Mouse (Mus musculus) neural tube, embryonic 11.5 days (tissue): ENCODE data around the gene Tmeff1. TPM values are rescaled to one million over a fixed set of nuclear protein-coding genes. Genes with fewer than 3 reads are reported as not detected.

Source experiments
- ATAC-seq: fragments of 200-750 bp; cut with Nextera tagmentation; 2 replicates; pipeline ENCODE4 v1.8.0; 2017; ENCODE audit warnings: moderate number of reproducible peaks, mild to moderate bottlenecking, moderate TSS enrichment, moderate library complexity; ENCODE audit not compliant: insufficient read depth, low FRiP score, low TSS enrichment
- DNase-seq: peaks from one replicate; pipeline ENCODE4 v3.0.0-alpha.2; 2015; ENCODE audit warnings: low spot score
- H3K27ac ChIP-seq: fragments of 300-500 bp; sonication (generic); 2 replicates; pipeline ENCODE4 v1.5.1; 2014; ENCODE audit warnings: low read depth, mild to moderate bottlenecking, low read length
- H3K27me3 ChIP-seq: fragments of 300-500 bp; sonication (generic); 2 replicates; pipeline ENCODE4 v1.6.1; 2014; ENCODE audit warnings: mild to moderate bottlenecking, low read length, mixed read lengths; ENCODE audit not compliant: control insufficient read depth, insufficient read depth
- H3K36me3 ChIP-seq: fragments of 300-500 bp; sonication (generic); 2 replicates; pipeline ENCODE4 v1.6.1; 2014; ENCODE audit warnings: mild to moderate bottlenecking, low read length, moderate library complexity, mixed read lengths; ENCODE audit not compliant: control insufficient read depth, insufficient read depth
- H3K4me1 ChIP-seq: fragments of 300-500 bp; sonication (generic); 2 replicates; pipeline ENCODE4 v1.6.1; 2014; ENCODE audit warnings: low read length, mixed read lengths; ENCODE audit not compliant: control insufficient read depth, insufficient read depth
- H3K4me2 ChIP-seq: fragments of 300-500 bp; sonication (generic); 2 replicates; pipeline ENCODE4 v1.6.1; 2014; ENCODE audit warnings: low read depth, mild to moderate bottlenecking, moderate library complexity
- H3K4me3 ChIP-seq: fragments of 300-500 bp; sonication (generic); 2 replicates; pipeline ENCODE4 v1.5.1; 2014; ENCODE audit warnings: low read depth, low read length
- H3K9ac ChIP-seq: fragments of 300-500 bp; sonication (generic); 2 replicates; pipeline ENCODE4 v1.6.1; 2014; ENCODE audit warnings: mild to moderate bottlenecking, low read length
- H3K9me3 ChIP-seq: fragments of 300-500 bp; sonication (generic); 2 replicates; pipeline ENCODE4 v1.6.1; 2016; ENCODE audit warnings: low read length; ENCODE audit not compliant: control insufficient read depth
- WGBS: fragments of 180-500 bp; shearing (Covaris S2); extraction: QIAGEN DNeasy Blood & Tissue Kit; methylation state at CpG from one replicate; pipeline ENCODE4 v1.1.7; 2014; 5-methylcytosine and 5-hydroxymethylcytosine counted together
- polyA plus RNA-seq: library from polyadenylated mRNA; unstranded; fragments of >200 nt; fragmentation: Nextera tagmentation; extraction: Ambion mirVana; gene quantifications from 2 replicates; pipeline ENCODE4 v1.2.1, GENCODE M21; 2014

Tmeff1 gene
- 252 and 261 TPM in 2 replicates for polyA plus RNA-seq

- peak within 1 kb of the TSS; percentile 61 for H3K4me2 ChIP-seq
- WGBS = under 1% methylated on average over 33 of the region's 64 CpGs
- peak within 1 kb of the TSS; percentile 96 for H3K4me3 ChIP-seq
- ATAC-seq (peak; percentile 88), DNase-seq (peak; percentile 88)
- no peaks in the 10 kb centered on the region for H3K9me3 ChIP-seq
- peak within 1 kb of the TSS; percentile 98 for H3K27ac ChIP-seq
- no peaks in the 10 kb centered on the region for H3K27me3 ChIP-seq
- H3K9ac ChIP-seq = peak within 1 kb of the TSS; percentile 99
- no peaks in the 10 kb centered on the region for H3K36me3 ChIP-seq
- H3K4me1 ChIP-seq = no peaks in the 10 kb centered on the region
Observed at GRCm38 (mm10) chr4:48584421-48585240, at the start of gene Tmeff1. Tmeff1 (plus strand) TSS chr4:48585174.

GRCm38 (mm10) chr4:48536275-48536674 lies 48.7 kb upstream of the Tmeff1 start:
- H3K4me2 ChIP-seq = no peak overlapping the region
- WGBS = 86% methylated on average over 5 of the region's 5 CpGs
- H3K27me3 ChIP-seq = no peaks in the 10 kb centered on the region
- DNase-seq (no peak), ATAC-seq (no peak)
- no peaks in the 10 kb centered on the region for H3K4me1 ChIP-seq
- no peak overlapping the region for H3K9ac ChIP-seq
- no peak overlapping the region for H3K4me3 ChIP-seq
- no peaks in the 10 kb centered on the region for H3K36me3 ChIP-seq
- H3K9me3 ChIP-seq = no peaks in the 10 kb centered on the region
- no peak overlapping the region for H3K27ac ChIP-seq

GRCm38 (mm10) chr4:48537024-48537423 lies 48.0 kb upstream of the Tmeff1 start:
- H3K9ac ChIP-seq = no peak overlapping the region
- peaks cover 5% of the 10 kb centered on the region for H3K4me1 ChIP-seq
- no peaks in the 10 kb centered on the region for H3K27me3 ChIP-seq
- H3K4me3 ChIP-seq = no peak overlapping the region
- H3K4me2 ChIP-seq = no peak overlapping the region
- ATAC-seq (no peak), DNase-seq (no peak)
- no peak overlapping the region for H3K27ac ChIP-seq
- WGBS = 89% methylated on average over 5 of the region's 5 CpGs
- H3K9me3 ChIP-seq = no peaks in the 10 kb centered on the region
- H3K36me3 ChIP-seq = no peaks in the 10 kb centered on the region

- no peak for ATAC-seq
Observed at GRCm38 (mm10) chr4:48538581-48538980, 46.4 kb upstream of the Tmeff1 start.

GRCm38 (mm10) chr4:48539841-48540575 lies 45.0 kb upstream of the Tmeff1 start, which contains the start of gene Msantd3:
Msantd3 (plus strand) TSS chr4:48539935.
- H3K4me1 ChIP-seq = peaks cover 30% of the 10 kb centered on the region
- DNase-seq (peak; percentile 80), ATAC-seq (peak; percentile 75)
- WGBS = under 1% methylated on average over 30 of the region's 86 CpGs
- peak within 1 kb of the TSS; percentile 88 for H3K4me3 ChIP-seq
- H3K4me2 ChIP-seq = peak within 1 kb of the TSS; percentile 79
- H3K27ac ChIP-seq = peak within 1 kb of the TSS; percentile 94
- H3K9ac ChIP-seq = peak within 1 kb of the TSS; percentile 99
- no peaks in the 10 kb centered on the region for H3K27me3 ChIP-seq
- H3K36me3 ChIP-seq = no peaks in the 10 kb centered on the region
- H3K9me3 ChIP-seq = no peaks in the 10 kb centered on the region

More at GRCm38 (mm10) chr4:48538581-48538980, 46.4 kb upstream of the Tmeff1 start:
- Histone ChIP-seq H3K36me3 (no peaks in the 10 kb centered on the region), H3K27ac (no peak overlapping the region), H3K4me1 (peaks cover 18% of the 10 kb centered on the region), H3K4me3 (no peak overlapping the region), H3K27me3 (no peaks in the 10 kb centered on the region), H3K9ac (no peak overlapping the region), H3K4me2 (no peak overlapping the region), H3K9me3 (no peaks in the 10 kb centered on the region)
- WGBS = 94% methylated on average over 2 of the region's 2 CpGs
- DNase-seq = no peak

- H3K9me3 ChIP-seq = no peaks in the 10 kb centered on the region
- ATAC-seq (peak; percentile 53), DNase-seq (peak; percentile 72)
- peaks cover 37% of the 10 kb centered on the region for H3K4me1 ChIP-seq
- H3K27me3 ChIP-seq = no peaks in the 10 kb centered on the region
- H3K9ac ChIP-seq = peak overlapping the region; percentile 99
- H3K27ac ChIP-seq = peak overlapping the region; percentile 94
- peak overlapping the region; percentile 88 for H3K4me3 ChIP-seq
- no peaks in the 10 kb centered on the region for H3K36me3 ChIP-seq
- H3K4me2 ChIP-seq = peak overlapping the region; percentile 79
- WGBS = under 1% methylated on average over 47 of the region's 50 CpGs
Observed at GRCm38 (mm10) chr4:48540576-48541111, 44.3 kb upstream of the Tmeff1 start.

- ATAC-seq (no peak), DNase-seq (peak; percentile 39)
- H3K4me2 ChIP-seq = peak overlapping the region; percentile 79
- H3K9me3 ChIP-seq = no peaks in the 10 kb centered on the region
- no peaks in the 10 kb centered on the region for H3K27me3 ChIP-seq
- peak overlapping the region; percentile 99 for H3K9ac ChIP-seq
- H3K4me3 ChIP-seq = peak overlapping the region; percentile 88
- no peak overlapping the region for H3K27ac ChIP-seq
- WGBS = 4% methylated on average over 15 of the region's 15 CpGs
- no peaks in the 10 kb centered on the region for H3K36me3 ChIP-seq
- H3K4me1 ChIP-seq = peaks cover 47% of the 10 kb centered on the region
Observed at GRCm38 (mm10) chr4:48541526-48542250, 43.3 kb upstream of the Tmeff1 start.

GRCm38 (mm10) chr4:48542351-48542750 lies 42.6 kb upstream of the Tmeff1 start:
- no peak for DNase-seq
- Histone ChIP-seq H3K27ac (no peak overlapping the region), H3K9ac (no peak overlapping the region)

More at GRCm38 (mm10) chr4:48542351-48542750, 42.6 kb upstream of the Tmeff1 start:
- no peak for ATAC-seq
- Histone ChIP-seq H3K36me3 (no peaks in the 10 kb centered on the region), H3K4me3 (peak overlapping the region; percentile 88; the same call in 1 of the 2 replicates), H3K4me2 (peak overlapping the region; percentile 79), H3K9me3 (no peaks in the 10 kb centered on the region), H3K27me3 (no peaks in the 10 kb centered on the region), H3K4me1 (peaks cover 53% of the 10 kb centered on the region)
- 44% methylated on average over 5 of the region's 5 CpGs for WGBS
